Mouse (Mus musculus): ENCODE measurements around the gene Arid5b. TPM values are rescaled to one million over a fixed set of nuclear protein-coding genes. Genes with fewer than 3 reads are reported as not detected.

The Arid5b gene
- polyA plus RNA-seq, 1 experiment from 2014 or later = 64.8 TPM

DNA sequence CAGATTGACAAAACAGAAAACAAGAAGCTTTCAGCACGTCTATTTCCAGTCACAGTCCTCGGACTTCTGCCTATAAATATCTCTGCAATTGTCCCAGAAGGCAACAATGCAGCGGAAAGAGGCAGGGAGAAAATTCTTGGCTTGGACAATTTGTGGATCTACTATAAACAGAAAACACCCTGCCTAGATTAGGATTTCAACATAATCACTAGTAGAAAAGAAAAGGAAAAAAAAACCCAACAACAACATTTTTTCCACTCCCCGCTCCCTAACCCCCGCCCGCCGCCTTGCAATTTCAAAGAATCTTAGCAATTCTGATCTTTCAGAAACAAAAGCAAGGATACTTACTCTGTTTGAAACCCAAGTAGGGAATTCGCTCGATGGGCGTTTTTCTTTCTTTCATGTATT lies 150.1 kb downstream of the Arid5b start:
- Histone ChIP-seq H3K4me2 (no peak overlapping the region), H3K36me3 (peaks cover 38% of the 10 kb centered on the region), H3K9me3 (no peaks in the 10 kb centered on the region), H3K9ac (no peak overlapping the region), H3K4me1 (peaks cover 47% of the 10 kb centered on the region), H3K27me3 (no peaks in the 10 kb centered on the region), H3K27ac (0 out of 2 replicates have a peak overlapping the region, but pooled peaks have one; percentile 23), H3K4me3 (no peak overlapping the region)
- WGBS = 44% methylated on average over 10 of the region's 10 CpGs
- ATAC-seq (ENCODE audit: insufficient number of reproducible peaks, insufficient read depth, low FRiP score, low TSS enrichment, low read depth) = no peak

DNA sequence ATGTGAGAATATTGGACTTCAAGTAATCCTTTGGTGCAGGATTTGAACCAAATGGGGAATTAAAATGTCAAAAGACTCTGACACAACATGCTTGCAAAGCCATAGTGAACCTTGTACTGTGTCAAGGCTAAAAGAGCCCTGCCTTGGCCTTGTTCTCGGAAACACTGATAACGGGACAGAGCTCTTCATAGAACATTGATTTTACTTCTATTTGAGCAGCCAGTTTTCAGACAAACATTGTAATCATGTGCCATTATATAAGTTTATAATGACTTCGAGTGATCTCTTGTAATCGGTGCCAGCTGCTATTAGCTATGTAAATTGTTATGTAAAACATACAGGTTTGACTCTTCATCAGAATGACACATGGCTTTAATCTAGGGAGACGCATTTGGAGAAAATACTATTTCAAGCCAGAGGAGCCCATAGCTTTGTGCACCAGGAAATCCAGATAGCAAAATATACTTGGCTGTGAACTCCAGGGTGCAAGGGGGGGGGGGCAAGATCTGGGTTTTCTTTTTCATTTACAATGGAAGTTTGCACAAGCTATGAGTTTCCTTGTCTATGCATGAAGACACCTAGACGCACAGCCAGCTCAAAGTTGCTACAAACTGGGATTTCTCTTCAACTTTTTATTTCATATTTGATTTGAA lies 150.8 kb downstream of the Arid5b start:
- no peak for ATAC-seq (ENCODE audit: insufficient number of reproducible peaks, insufficient read depth, low FRiP score, low TSS enrichment, low read depth)

DNA sequence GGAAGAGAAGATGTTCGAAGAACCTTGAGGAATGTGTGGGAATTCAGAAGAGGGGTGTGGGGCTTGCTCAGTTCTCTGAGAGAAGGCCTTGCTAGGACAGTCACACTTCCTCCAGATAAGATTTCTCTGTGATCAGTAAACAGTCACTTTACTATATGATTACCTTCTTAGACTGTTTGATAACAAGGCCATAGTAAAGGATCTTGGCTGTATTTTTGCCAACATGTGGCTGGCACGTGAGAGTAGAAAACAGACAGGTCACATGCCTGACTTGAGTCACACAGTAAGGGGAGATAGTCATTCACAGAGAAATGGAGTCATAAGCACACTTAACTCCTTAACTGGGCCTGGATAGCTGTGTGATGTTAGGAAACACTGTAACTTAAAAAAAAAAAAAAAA lies 151.4 kb downstream of the Arid5b start:
- ATAC-seq (ENCODE audit: insufficient number of reproducible peaks, insufficient read depth, low FRiP score, low TSS enrichment, low read depth) = no peak
- WGBS = 66% methylated on average over 2 of the region's 2 CpGs
- no peaks in the 10 kb centered on the region for H3K9me3 ChIP-seq
- 0 out of 2 replicates have a peak overlapping the region, but pooled peaks have one; percentile 35 for H3K27ac ChIP-seq
- H3K27me3 ChIP-seq = no peaks in the 10 kb centered on the region
- H3K9ac ChIP-seq = no peak overlapping the region
- H3K36me3 ChIP-seq = peaks cover 34% of the 10 kb centered on the region
- H3K4me3 ChIP-seq = no peak overlapping the region
- peaks cover 47% of the 10 kb centered on the region for H3K4me1 ChIP-seq
- no peak overlapping the region for H3K4me2 ChIP-seq

More for the DNA sequence above, 150.8 kb downstream of the Arid5b start:
- Histone ChIP-seq H3K4me1 (peaks cover 47% of the 10 kb centered on the region), H3K27me3 (no peaks in the 10 kb centered on the region), H3K9me3 (no peaks in the 10 kb centered on the region), H3K4me3 (no peak overlapping the region), H3K9ac (no peak overlapping the region), H3K27ac (peak overlapping the region; percentile 17; the same call in 1 of the 2 replicates), H3K36me3 (peaks cover 36% of the 10 kb centered on the region), H3K4me2 (no peak overlapping the region)
- WGBS = 48% methylated on average over 6 of the region's 6 CpGs

DNA sequence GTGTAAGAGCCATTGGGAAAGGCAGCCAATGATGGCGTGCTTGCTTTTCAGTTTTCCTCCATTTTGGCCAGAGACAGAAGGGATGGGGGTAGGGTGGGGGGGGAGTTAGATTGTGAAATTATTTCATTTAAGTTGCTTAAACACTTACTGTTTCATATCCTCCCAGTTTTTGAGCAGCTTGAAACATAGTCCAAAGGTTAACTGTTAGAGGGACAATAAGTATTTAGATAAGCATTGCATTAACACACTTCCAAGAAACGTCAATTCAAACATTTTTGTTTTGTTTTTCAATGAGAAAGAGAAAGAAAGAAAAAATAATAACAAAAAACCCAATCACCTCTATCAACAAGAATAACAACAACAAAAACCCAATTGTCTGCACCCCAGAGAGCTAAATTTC lies 152.0 kb downstream of the Arid5b start:
- ATAC-seq (ENCODE audit: insufficient number of reproducible peaks, insufficient read depth, low FRiP score, low TSS enrichment, low read depth) = no peak
- no peak overlapping the region for H3K4me2 ChIP-seq
- peaks cover 35% of the 10 kb centered on the region for H3K36me3 ChIP-seq
- no peak overlapping the region for H3K9ac ChIP-seq
- no peaks in the 10 kb centered on the region for H3K9me3 ChIP-seq
- 0 out of 2 replicates have a peak overlapping the region, but pooled peaks have one; percentile 35 for H3K27ac ChIP-seq
- no peaks in the 10 kb centered on the region for H3K27me3 ChIP-seq
- 58% methylated on average over 2 of the region's 2 CpGs for WGBS
- H3K4me1 ChIP-seq = peaks cover 47% of the 10 kb centered on the region
- no peak overlapping the region for H3K4me3 ChIP-seq

DNA sequence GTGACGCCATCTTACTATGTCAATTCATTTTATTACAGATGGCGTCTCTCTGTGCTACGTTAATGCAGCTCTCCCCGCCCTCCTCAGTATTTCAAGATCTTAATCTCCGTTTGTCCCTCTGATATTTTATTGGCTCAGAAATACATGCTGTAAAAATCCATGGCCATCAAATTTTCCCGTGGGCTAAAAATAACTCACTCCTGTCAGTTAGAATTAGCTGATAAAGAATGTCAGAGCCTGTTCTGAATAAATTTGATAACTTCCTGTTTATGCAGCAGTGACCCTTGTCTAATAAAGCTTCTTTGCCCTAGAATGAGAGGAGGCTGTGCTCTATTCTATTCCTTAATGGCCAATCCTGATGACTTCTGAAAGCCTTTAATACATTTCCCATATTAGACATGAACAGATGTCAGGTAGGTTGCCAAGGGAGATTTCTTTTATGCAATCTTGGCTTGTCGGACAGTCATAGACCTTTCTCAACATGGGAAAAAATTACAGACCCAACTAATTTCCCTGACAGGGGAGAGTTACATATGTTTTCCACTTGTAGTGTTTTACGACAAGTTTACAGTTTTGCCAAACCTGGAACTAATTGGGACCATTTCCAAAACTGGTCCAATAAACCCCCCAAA lies 152.5 kb downstream of the Arid5b start:
- WGBS = 35% methylated on average over 8 of the region's 8 CpGs
- peaks cover 47% of the 10 kb centered on the region for H3K4me1 ChIP-seq
- no peak overlapping the region for H3K4me2 ChIP-seq
- no peak for ATAC-seq (ENCODE audit: insufficient number of reproducible peaks, insufficient read depth, low FRiP score, low TSS enrichment, low read depth)
- no peaks in the 10 kb centered on the region for H3K27me3 ChIP-seq
- no peaks in the 10 kb centered on the region for H3K9me3 ChIP-seq
- no peak overlapping the region for H3K9ac ChIP-seq
- peaks cover 35% of the 10 kb centered on the region for H3K36me3 ChIP-seq
- 0 out of 2 replicates have a peak overlapping the region, but pooled peaks have one; percentile 2 for H3K27ac ChIP-seq
- H3K4me3 ChIP-seq = no peak overlapping the region

DNA sequence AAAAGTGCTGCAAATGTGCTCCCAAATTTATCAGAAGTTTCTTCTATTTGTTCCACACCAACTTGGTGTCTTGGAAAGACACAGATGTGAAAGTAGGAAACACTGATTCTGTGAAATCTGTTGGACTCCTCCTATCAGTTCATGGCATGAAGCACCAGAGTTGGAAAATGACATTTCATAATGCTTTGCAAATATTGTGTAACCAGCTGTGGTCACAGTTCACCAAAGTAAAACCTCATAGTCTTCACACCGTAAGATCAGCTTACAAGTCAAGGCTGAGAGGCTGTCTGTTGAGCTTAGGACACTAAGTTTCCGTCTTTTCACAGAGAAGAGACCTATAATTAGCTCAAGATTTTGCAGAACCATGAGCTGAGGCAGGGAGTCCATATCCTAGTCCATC lies 153.6 kb downstream of the Arid5b start:
- Histone ChIP-seq H3K27me3 (no peaks in the 10 kb centered on the region), H3K4me1 (peaks cover 39% of the 10 kb centered on the region), H3K27ac (peak overlapping the region; percentile 11; the same call in 1 of the 2 replicates), H3K9ac (no peak overlapping the region), H3K4me3 (no peak overlapping the region), H3K9me3 (no peaks in the 10 kb centered on the region), H3K4me2 (no peak overlapping the region), H3K36me3 (peaks cover 42% of the 10 kb centered on the region)
- 43% methylated on average over 2 of the region's 2 CpGs for WGBS
- no peak for ATAC-seq (ENCODE audit: insufficient number of reproducible peaks, insufficient read depth, low FRiP score, low TSS enrichment, low read depth)

DNA sequence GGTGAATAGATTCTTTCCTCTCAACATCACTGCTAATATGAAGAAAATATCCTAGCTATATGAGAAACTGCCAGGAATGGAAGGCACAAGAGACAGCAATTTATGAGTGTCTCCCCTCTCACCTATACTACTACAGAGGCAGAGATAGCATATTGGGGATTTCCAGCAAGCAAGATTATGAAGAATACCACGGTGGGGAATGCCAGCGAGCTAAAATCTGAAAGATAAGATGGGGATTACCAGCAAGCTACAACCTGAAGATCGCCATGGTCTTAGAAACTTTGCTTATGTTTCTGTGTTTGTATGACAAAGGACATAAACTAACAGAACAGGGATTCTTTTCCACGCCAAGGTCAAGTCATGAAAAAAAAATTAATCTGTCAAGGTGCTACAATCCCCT lies 155.1 kb downstream of the Arid5b start:
- H3K9ac ChIP-seq = no peak overlapping the region
- no peak overlapping the region for H3K27ac ChIP-seq
- peaks cover 46% of the 10 kb centered on the region for H3K36me3 ChIP-seq
- no peak overlapping the region for H3K4me2 ChIP-seq
- whole genome bisulfite sequencing = 89% methylated on average over 4 of the region's 4 CpGs
- H3K9me3 ChIP-seq = no peaks in the 10 kb centered on the region
- peaks cover 24% of the 10 kb centered on the region for H3K4me1 ChIP-seq
- no peak overlapping the region for H3K4me3 ChIP-seq
- H3K27me3 ChIP-seq = no peaks in the 10 kb centered on the region
- no peak for ATAC-seq (ENCODE audit: insufficient number of reproducible peaks, insufficient read depth, low FRiP score, low TSS enrichment, low read depth)

DNA sequence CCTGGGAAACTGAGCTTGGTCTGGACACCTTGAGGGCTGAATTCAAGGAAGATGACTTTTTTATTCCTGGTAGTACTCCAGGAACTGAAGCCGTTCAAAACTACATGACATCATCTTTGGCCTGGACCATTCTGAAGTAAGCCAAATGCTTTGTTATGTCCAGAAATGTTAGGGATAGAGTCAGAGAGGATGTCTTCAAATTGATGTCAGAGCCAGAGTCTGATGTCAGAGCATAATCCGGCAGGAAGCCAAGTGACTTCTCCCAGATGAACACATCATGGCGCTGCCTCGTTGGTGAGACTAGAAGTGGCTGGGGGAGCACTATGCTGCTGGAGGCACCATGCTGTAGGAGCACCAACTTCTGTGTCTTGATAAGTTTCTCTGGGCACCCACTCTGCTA lies 156.6 kb downstream of the Arid5b start:
- no peaks in the 10 kb centered on the region for H3K9me3 ChIP-seq
- H3K36me3 ChIP-seq = peaks cover 58% of the 10 kb centered on the region
- no peaks in the 10 kb centered on the region for H3K27me3 ChIP-seq
- H3K4me3 ChIP-seq = no peak overlapping the region
- 86% methylated on average over 4 of the region's 4 CpGs for WGBS
- no peak overlapping the region for H3K9ac ChIP-seq
- H3K27ac ChIP-seq = no peak overlapping the region
- ATAC-seq (ENCODE audit: insufficient number of reproducible peaks, insufficient read depth, low FRiP score, low TSS enrichment, low read depth) = no peak
- peaks cover 12% of the 10 kb centered on the region for H3K4me1 ChIP-seq
- H3K4me2 ChIP-seq = no peak overlapping the region

DNA sequence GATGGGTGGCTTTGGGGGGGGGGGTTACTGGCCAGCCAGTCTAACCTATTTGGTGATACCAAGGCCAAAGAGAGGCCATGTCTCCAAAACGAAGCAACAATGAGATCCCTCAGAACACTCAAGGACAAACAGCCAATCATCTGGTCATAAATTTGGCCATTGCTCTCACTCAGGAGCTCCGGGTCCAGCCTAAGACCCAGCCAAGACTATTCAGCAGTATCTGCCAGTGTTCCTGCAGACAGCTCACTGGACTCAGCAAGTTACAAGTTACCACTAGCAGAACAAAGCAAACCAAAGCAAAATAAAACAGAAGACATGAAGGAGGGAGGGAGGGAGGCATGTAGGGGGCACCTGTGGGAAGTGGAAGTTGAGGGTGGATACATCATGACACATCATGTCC lies 157.3 kb downstream of the Arid5b start:
- Histone ChIP-seq H3K9me3 (no peaks in the 10 kb centered on the region), H3K9ac (no peak overlapping the region), H3K27me3 (no peaks in the 10 kb centered on the region), H3K4me3 (no peak overlapping the region), H3K27ac (no peak overlapping the region), H3K36me3 (peaks cover 64% of the 10 kb centered on the region), H3K4me2 (no peak overlapping the region), H3K4me1 (peaks cover 7% of the 10 kb centered on the region)
- 93% methylated on average over 2 of the region's 2 CpGs for WGBS
- no peak for ATAC-seq (ENCODE audit: insufficient number of reproducible peaks, insufficient read depth, low FRiP score, low TSS enrichment, low read depth)

DNA sequence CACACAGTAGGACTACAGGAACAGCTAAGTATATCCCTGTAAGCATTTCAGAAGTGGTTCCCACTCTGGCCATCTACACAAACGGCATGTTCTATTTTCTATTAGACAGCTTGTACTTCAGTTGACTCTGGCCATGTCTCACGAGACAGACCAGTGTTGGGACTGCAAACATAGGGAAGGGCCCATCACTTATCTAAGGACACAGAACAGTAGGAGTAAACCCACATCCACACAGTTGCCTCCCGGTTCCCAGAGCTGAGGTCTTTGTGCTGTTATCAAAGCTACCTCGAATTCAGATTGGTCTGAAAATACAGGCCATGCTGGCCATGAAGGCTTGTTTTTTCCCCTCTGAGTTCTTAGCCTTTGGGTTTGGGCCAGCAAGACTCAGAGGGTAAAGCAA lies 158.5 kb downstream of the Arid5b start:
- no peak overlapping the region for H3K27ac ChIP-seq
- no peak overlapping the region for H3K9ac ChIP-seq
- no peak overlapping the region for H3K4me2 ChIP-seq
- H3K4me3 ChIP-seq = no peak overlapping the region
- H3K4me1 ChIP-seq = no peaks in the 10 kb centered on the region
- no peaks in the 10 kb centered on the region for H3K27me3 ChIP-seq
- H3K36me3 ChIP-seq = peaks cover 66% of the 10 kb centered on the region
- no peak for ATAC-seq (ENCODE audit: insufficient number of reproducible peaks, insufficient read depth, low FRiP score, low TSS enrichment, low read depth)
- H3K9me3 ChIP-seq = no peaks in the 10 kb centered on the region
- WGBS = 92% methylated on average over 4 of the region's 4 CpGs

DNA sequence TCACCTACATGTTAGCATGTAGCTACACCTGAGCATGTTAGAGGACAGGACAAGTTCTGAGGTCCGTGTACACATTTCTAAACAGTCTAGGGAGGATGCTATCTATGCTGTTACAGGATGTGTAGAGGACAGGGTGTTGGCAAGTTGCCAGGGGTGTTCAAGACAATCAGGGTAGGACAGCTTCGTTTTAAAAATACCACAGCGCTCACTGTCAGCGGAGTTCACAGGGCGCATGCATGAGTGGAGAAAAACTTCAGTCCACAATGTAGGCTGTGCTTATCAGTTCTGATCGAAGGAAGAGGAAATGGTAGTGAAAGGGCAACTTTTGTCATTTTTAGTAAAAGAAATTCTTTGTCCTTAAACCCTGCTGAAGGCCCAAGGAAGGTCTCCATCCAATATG lies 159.3 kb downstream of the Arid5b start:
- no peak overlapping the region for H3K4me2 ChIP-seq
- H3K9me3 ChIP-seq = no peaks in the 10 kb centered on the region
- 77% methylated on average over 6 of the region's 6 CpGs for WGBS
- H3K4me3 ChIP-seq = no peak overlapping the region
- H3K9ac ChIP-seq = no peak overlapping the region
- no peaks in the 10 kb centered on the region; the same call in 1 of the 2 replicates for H3K4me1 ChIP-seq
- no peak overlapping the region for H3K27ac ChIP-seq
- no peak for ATAC-seq (ENCODE audit: insufficient number of reproducible peaks, insufficient read depth, low FRiP score, low TSS enrichment, low read depth)
- peaks cover 66% of the 10 kb centered on the region for H3K36me3 ChIP-seq
- no peaks in the 10 kb centered on the region for H3K27me3 ChIP-seq

DNA sequence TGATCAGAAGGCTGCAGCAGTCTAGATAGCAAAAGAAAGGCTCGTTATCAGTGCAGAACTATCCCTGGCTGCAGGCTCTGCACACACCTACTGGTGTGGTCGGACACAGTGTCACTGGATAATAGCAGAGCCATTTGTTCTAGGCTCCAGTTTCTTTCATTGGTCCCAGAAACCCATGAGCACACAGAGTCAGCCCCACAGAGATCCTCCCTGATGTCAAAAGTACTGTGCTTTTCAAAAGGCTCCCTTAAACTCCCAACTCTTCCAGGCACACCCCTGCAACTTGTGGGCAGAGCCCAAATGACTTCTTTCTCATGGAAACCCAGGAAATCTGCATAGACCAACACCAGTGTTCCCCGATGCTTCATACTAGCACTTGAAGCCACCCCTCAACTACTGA lies 163.6 kb downstream of the Arid5b start:
- no peak overlapping the region for H3K4me3 ChIP-seq
- H3K9me3 ChIP-seq = no peaks in the 10 kb centered on the region
- 88% methylated on average over 3 of the region's 3 CpGs for WGBS
- no peak overlapping the region for H3K4me2 ChIP-seq
- H3K27me3 ChIP-seq = no peaks in the 10 kb centered on the region
- H3K9ac ChIP-seq = no peak overlapping the region
- ATAC-seq (ENCODE audit: insufficient number of reproducible peaks, insufficient read depth, low FRiP score, low TSS enrichment, low read depth) = no peak
- H3K27ac ChIP-seq = no peak overlapping the region
- H3K4me1 ChIP-seq = peaks cover 36% of the 10 kb centered on the region
- peaks cover 33% of the 10 kb centered on the region for H3K36me3 ChIP-seq
